Mouse (Mus musculus): ENCODE measurements around the gene Nap1l1. TPM values are rescaled to one million over a fixed set of nuclear protein-coding genes. Genes with fewer than 3 reads are reported as not detected.
"Not testable (repeated sequence)": the region's sequence is repeated elsewhere in the genome, so short reads cannot be mapped to it uniquely, and the experiment has no call there.

The Nap1l1 gene
- polyA plus RNA-seq, 1 experiment from 2014 or later, result 165 TPM

- ATAC-seq (ENCODE audit: low read depth), result peak; percentile 72
- H3K36me3 ChIP-seq (ENCODE audit: control insufficient read depth, insufficient read depth, low read length), result no peaks in the 10 kb centered on the region
- peak overlapping the region; percentile 85 for H3K4me2 ChIP-seq (ENCODE audit: low read depth, low read length)
- peaks cover 12% of the 10 kb centered on the region for H3K4me1 ChIP-seq (ENCODE audit: control insufficient read depth, insufficient read depth, low read length)
- under 1% methylated on average over 38 of the region's 58 CpGs for WGBS
- peak overlapping the region; percentile 97 for H3K9ac ChIP-seq (replicated peaks; ENCODE audit: low read depth, low read length)
- no peaks in the 10 kb centered on the region for H3K9me3 ChIP-seq (ENCODE audit: control insufficient read depth, low read length)
- H3K4me3 ChIP-seq (ENCODE audit: low read depth, low read length), result peak overlapping the region; percentile 91
- H3K27ac ChIP-seq (ENCODE audit: low read depth, low read length), result peak overlapping the region; percentile 98
- no peaks in the 10 kb centered on the region for H3K27me3 ChIP-seq (ENCODE audit: control insufficient read depth, insufficient read depth, low read length)
Observed at GRCm38 (mm10) chr10:111473511-111474371, 718 bp downstream of the Nap1l1 start.

- Histone ChIP-seq H3K27ac (ENCODE audit: low read depth, low read length) (no peak overlapping the region), H3K27me3 (ENCODE audit: control insufficient read depth, insufficient read depth, low read length) (no peaks in the 10 kb centered on the region), H3K36me3 (ENCODE audit: control insufficient read depth, insufficient read depth, low read length) (no peaks in the 10 kb centered on the region), H3K4me1 (ENCODE audit: control insufficient read depth, insufficient read depth, low read length) (peaks cover 16% of the 10 kb centered on the region), H3K4me3 (ENCODE audit: low read depth, low read length) (no peak overlapping the region), H3K9me3 (ENCODE audit: control insufficient read depth, low read length) (no peaks in the 10 kb centered on the region), H3K9ac (replicated peaks; ENCODE audit: low read depth, low read length) (no peak overlapping the region), H3K4me2 (ENCODE audit: low read depth, low read length) (peak overlapping the region; percentile 25; the same call in 1 of the 2 replicates)
- ATAC-seq (ENCODE audit: low read depth), result no peak
- 34% methylated on average over 4 of the region's 4 CpGs for WGBS
Observed at GRCm38 (mm10) chr10:111476301-111476700, 3.3 kb downstream of the Nap1l1 start.

- Histone ChIP-seq H3K9ac (replicated peaks; ENCODE audit: low read depth, low read length) (no peak overlapping the region), H3K4me1 (ENCODE audit: control insufficient read depth, insufficient read depth, low read length) (peaks cover 16% of the 10 kb centered on the region), H3K27me3 (ENCODE audit: control insufficient read depth, insufficient read depth, low read length) (no peaks in the 10 kb centered on the region), H3K27ac (ENCODE audit: low read depth, low read length) (no peak overlapping the region), H3K36me3 (ENCODE audit: control insufficient read depth, insufficient read depth, low read length) (no peaks in the 10 kb centered on the region), H3K4me3 (ENCODE audit: low read depth, low read length) (no peak overlapping the region), H3K4me2 (ENCODE audit: low read depth, low read length) (no peak overlapping the region), H3K9me3 (ENCODE audit: control insufficient read depth, low read length) (no peaks in the 10 kb centered on the region)
- no peak for ATAC-seq (ENCODE audit: low read depth)
- WGBS, result 86% methylated on average over 6 of the region's 6 CpGs
Observed at GRCm38 (mm10) chr10:111476989-111477510, 4.0 kb downstream of the Nap1l1 start.

- Histone ChIP-seq H3K9ac (replicated peaks; ENCODE audit: low read depth, low read length) (no peak overlapping the region), H3K4me1 (ENCODE audit: control insufficient read depth, insufficient read depth, low read length) (peaks cover 11% of the 10 kb centered on the region), H3K27me3 (ENCODE audit: control insufficient read depth, insufficient read depth, low read length) (no peaks in the 10 kb centered on the region), H3K4me2 (ENCODE audit: low read depth, low read length) (no peak overlapping the region), H3K9me3 (ENCODE audit: control insufficient read depth, low read length) (no peaks in the 10 kb centered on the region), H3K4me3 (ENCODE audit: low read depth, low read length) (no peak overlapping the region), H3K36me3 (ENCODE audit: control insufficient read depth, insufficient read depth, low read length) (no peaks in the 10 kb centered on the region; the same call in 1 of the 2 replicates), H3K27ac (ENCODE audit: low read depth, low read length) (no peak overlapping the region)
- WGBS, result 80% methylated on average over 5 of the region's 5 CpGs
- ATAC-seq (ENCODE audit: low read depth), result no peak
Observed at GRCm38 (mm10) chr10:111479599-111479998, 6.6 kb downstream of the Nap1l1 start.

- Histone ChIP-seq H3K36me3 (ENCODE audit: control insufficient read depth, insufficient read depth, low read length) (peaks cover 19% of the 10 kb centered on the region), H3K4me2 (ENCODE audit: low read depth, low read length) (no peak overlapping the region), H3K4me3 (ENCODE audit: low read depth, low read length) (no peak overlapping the region), H3K27ac (ENCODE audit: low read depth, low read length) (no peak overlapping the region), H3K4me1 (ENCODE audit: control insufficient read depth, insufficient read depth, low read length) (0 out of 2 replicates have a peak, but pooled peaks cover 3% of the 10 kb centered on the region), H3K9ac (replicated peaks; ENCODE audit: low read depth, low read length) (no peak overlapping the region), H3K9me3 (ENCODE audit: control insufficient read depth, low read length) (no peaks in the 10 kb centered on the region), H3K27me3 (ENCODE audit: control insufficient read depth, insufficient read depth, low read length) (no peaks in the 10 kb centered on the region)
- ATAC-seq (ENCODE audit: low read depth), result no peak
- 90% methylated on average over 2 of the region's 2 CpGs for WGBS
Observed at GRCm38 (mm10) chr10:111482654-111483053, 9.6 kb downstream of the Nap1l1 start.

GRCm38 (mm10) chr10:111484079-111484478 lies 11.1 kb downstream of the Nap1l1 start:
- no peak overlapping the region for H3K9ac ChIP-seq (replicated peaks; ENCODE audit: low read depth, low read length)
- no peak overlapping the region for H3K27ac ChIP-seq (ENCODE audit: low read depth, low read length)
- H3K4me3 ChIP-seq (ENCODE audit: low read depth, low read length), result no peak overlapping the region
- peaks cover 22% of the 10 kb centered on the region for H3K36me3 ChIP-seq (ENCODE audit: control insufficient read depth, insufficient read depth, low read length)
- no peak overlapping the region for H3K4me2 ChIP-seq (ENCODE audit: low read depth, low read length)
- 91% methylated on average over 5 of the region's 5 CpGs for WGBS
- ATAC-seq (ENCODE audit: low read depth), result no peak
- H3K27me3 ChIP-seq (ENCODE audit: control insufficient read depth, insufficient read depth, low read length), result no peaks in the 10 kb centered on the region
- no peaks in the 10 kb centered on the region for H3K9me3 ChIP-seq (ENCODE audit: control insufficient read depth, low read length)
- H3K4me1 ChIP-seq (ENCODE audit: control insufficient read depth, insufficient read depth, low read length), result 0 out of 2 replicates have a peak, but pooled peaks cover 3% of the 10 kb centered on the region

GRCm38 (mm10) chr10:111488793-111489192 lies 15.8 kb downstream of the Nap1l1 start:
- Histone ChIP-seq H3K4me3 (ENCODE audit: low read depth, low read length) (no peak overlapping the region), H3K9me3 (ENCODE audit: control insufficient read depth, low read length) (no peaks in the 10 kb centered on the region), H3K9ac (replicated peaks; ENCODE audit: low read depth, low read length) (no peak overlapping the region), H3K36me3 (ENCODE audit: control insufficient read depth, insufficient read depth, low read length) (peaks cover 43% of the 10 kb centered on the region), H3K4me2 (ENCODE audit: low read depth, low read length) (no peak overlapping the region), H3K27ac (ENCODE audit: low read depth, low read length) (no peak overlapping the region), H3K27me3 (ENCODE audit: control insufficient read depth, insufficient read depth, low read length) (no peaks in the 10 kb centered on the region), H3K4me1 (ENCODE audit: control insufficient read depth, insufficient read depth, low read length) (no peaks in the 10 kb centered on the region)
- ATAC-seq (ENCODE audit: low read depth), result no peak
- WGBS, result 78% methylated on average over 2 of the region's 2 CpGs

- not testable (repeated sequence) for H3K4me3 ChIP-seq (ENCODE audit: low read depth, low read length); H3K4me1 ChIP-seq (ENCODE audit: control insufficient read depth, insufficient read depth, low read length); ATAC-seq (ENCODE audit: low read depth); H3K9me3 ChIP-seq (ENCODE audit: control insufficient read depth, low read length); H3K27ac ChIP-seq (ENCODE audit: low read depth, low read length); H3K4me2 ChIP-seq (ENCODE audit: low read depth, low read length); H3K9ac ChIP-seq (replicated peaks; ENCODE audit: low read depth, low read length); H3K27me3 ChIP-seq (ENCODE audit: control insufficient read depth, insufficient read depth, low read length)
- peaks cover 47% of the 10 kb centered on the region for H3K36me3 ChIP-seq (ENCODE audit: control insufficient read depth, insufficient read depth, low read length)
- 97% methylated on average over 4 of the region's 4 CpGs for WGBS
Observed at GRCm38 (mm10) chr10:111490079-111490478, 17.1 kb downstream of the Nap1l1 start.

GRCm38 (mm10) chr10:111495888-111496287 lies 22.9 kb downstream of the Nap1l1 start:
- Histone ChIP-seq H3K4me1 (ENCODE audit: control insufficient read depth, insufficient read depth, low read length) (no peaks in the 10 kb centered on the region), H3K36me3 (ENCODE audit: control insufficient read depth, insufficient read depth, low read length) (peaks cover 40% of the 10 kb centered on the region), H3K27ac (ENCODE audit: low read depth, low read length) (no peak overlapping the region), H3K27me3 (ENCODE audit: control insufficient read depth, insufficient read depth, low read length) (no peaks in the 10 kb centered on the region), H3K9ac (replicated peaks; ENCODE audit: low read depth, low read length) (no peak overlapping the region), H3K9me3 (ENCODE audit: control insufficient read depth, low read length) (no peaks in the 10 kb centered on the region), H3K4me3 (ENCODE audit: low read depth, low read length) (no peak overlapping the region), H3K4me2 (ENCODE audit: low read depth, low read length) (no peak overlapping the region)
- WGBS, result 95% methylated on average over 7 of the region's 7 CpGs
- ATAC-seq (ENCODE audit: low read depth), result no peak

Measured in neural tube, embryonic 14.5 days (tissue).